Mouse (Mus musculus) lung, adult 2 months (tissue): ENCODE results near the gene Anxa4. TPM values are rescaled to one million over a fixed set of nuclear protein-coding genes. Genes with fewer than 3 reads are reported as not detected.
A peak's percentile ranks its signal among the peaks of the same experiment; 100 is the strongest.

Source experiments
- DNase-seq: peaks from one replicate; pipeline ENCODE4 v3.0.0; 2022
- H3K4me1 ChIP-seq: fragments of 200-500 bp; 2 replicates; pipeline ENCODE4 v1.6.1; 2011; ENCODE audit warnings: low read length; ENCODE audit not compliant: control insufficient read depth, insufficient read depth
- H3K4me3 ChIP-seq: fragments of 200-500 bp; replicated peaks from 2 replicates; pipeline ENCODE3; 2011; ENCODE audit warnings: low read depth, mild to moderate bottlenecking, control low read depth, low read length; ENCODE audit errors: extremely low read depth
- CTCF ChIP-seq: fragments of 200-500 bp; IDR thresholded peaks from 2 replicates; pipeline ENCODE4 v1.5.1; 2011; ENCODE audit warnings: mild to moderate bottlenecking, low read length, control low read depth; ENCODE audit not compliant: insufficient read depth
- POLR2A ChIP-seq: fragments of 200-500 bp; IDR thresholded peaks from 2 replicates; pipeline ENCODE4 v1.6.1; 2011; ENCODE audit warnings: low read depth, mild to moderate bottlenecking, control low read depth, low read length, borderline replicate concordance; ENCODE audit errors: extremely low read depth
- WGBS: fragments of 180-500 bp; shearing (Covaris S2); methylation state at CpG from one replicate; pipeline ENCODE4 v1.1.7; 2018; 5-methylcytosine and 5-hydroxymethylcytosine counted together
- polyA plus RNA-seq: library from polyadenylated mRNA; depleted of rRNA; stranded (reverse); fragments of >200 nt; gene quantifications from 2 replicates; pipeline ENCODE4 v1.2.3, GENCODE M21; 2012

Gene Anxa4
- polyA plus RNA-seq, 1 experiment: 110 TPM

GRCm38 (mm10) chr6:86768938-86769337, 24.4 kb downstream of the Anxa4 start:
- no peak for DNase-seq
- TF ChIP-seq CTCF: no peak
- H3K4me1 ChIP-seq: peaks cover 10% of the 10 kb centered on the region
- 82% methylated on average over 4 of the region's 4 CpGs for WGBS
- no peak overlapping the region for H3K4me3 ChIP-seq

GRCm38 (mm10) chr6:86768186-86768776, 25.1 kb downstream of the Anxa4 start:
- DNase-seq: no peak
- H3K4me3 ChIP-seq: no peak overlapping the region
- no peak for TF ChIP-seq POLR2A
- TF ChIP-seq CTCF: no peak
- H3K4me1 ChIP-seq: peaks cover 10% of the 10 kb centered on the region
- 74% methylated on average over 4 of the region's 4 CpGs for WGBS

- H3K4me1 ChIP-seq: peaks cover 10% of the 10 kb centered on the region
- DNase-seq: no peak
- 59% methylated on average over 3 of the region's 3 CpGs for WGBS
- H3K4me3 ChIP-seq: no peak overlapping the region
- TF ChIP-seq CTCF: no peak
- TF ChIP-seq POLR2A: no peak
These were observed 25.9 kb downstream of the Anxa4 start for GRCm38 (mm10) chr6:86767465-86767864.

- WGBS: 46% methylated on average over 6 of the region's 6 CpGs
- DNase-seq: peak; percentile 51
- Histone ChIP-seq H3K4me1 (peaks cover 7% of the 10 kb centered on the region; the same call in 1 of the 2 replicates), H3K4me3 (no peak overlapping the region)
- TF ChIP-seq POLR2A (no peak), CTCF (0 out of 2 replicates have a peak, but pooled peaks have one; percentile 11)
These were observed 27.7 kb downstream of the Anxa4 start for GRCm38 (mm10) chr6:86765637-86766059.

- WGBS: 82% methylated on average over 10 of the region's 10 CpGs
- no peak for TF ChIP-seq CTCF
- TF ChIP-seq POLR2A: no peak
- no peak for DNase-seq
- no peak overlapping the region for H3K4me3 ChIP-seq
- H3K4me1 ChIP-seq: no peaks in the 10 kb centered on the region
These were observed 39.1 kb downstream of the Anxa4 start for GRCm38 (mm10) chr6:86754105-86754863.

GRCm38 (mm10) chr6:86752843-86753485, 40.4 kb downstream of the Anxa4 start:
- no peak overlapping the region for H3K4me3 ChIP-seq
- no peaks in the 10 kb centered on the region for H3K4me1 ChIP-seq
- TF ChIP-seq POLR2A (no peak), CTCF (no peak)
- no peak for DNase-seq
- 70% methylated on average over 5 of the region's 5 CpGs for WGBS

- no peak for DNase-seq
- Histone ChIP-seq H3K4me3 (no peak overlapping the region), H3K4me1 (no peaks in the 10 kb centered on the region)
- WGBS: 90% methylated on average over 4 of the region's 4 CpGs
- TF ChIP-seq POLR2A: no peak
- no peak for TF ChIP-seq CTCF
These were observed 42.4 kb downstream of the Anxa4 start for GRCm38 (mm10) chr6:86750961-86751360.

GRCm38 (mm10) chr6:86749817-86750216, 43.6 kb downstream of the Anxa4 start:
- WGBS: 47% methylated on average over 4 of the region's 4 CpGs
- DNase-seq: no peak
- TF ChIP-seq CTCF (no peak), POLR2A (no peak)
- Histone ChIP-seq H3K4me1 (no peaks in the 10 kb centered on the region), H3K4me3 (no peak overlapping the region)

- peak; percentile 34 for DNase-seq
- H3K4me3 ChIP-seq: no peak overlapping the region
- no peaks in the 10 kb centered on the region for H3K4me1 ChIP-seq
- TF ChIP-seq CTCF (peak; percentile 46), POLR2A (no peak)
These were observed 46.2 kb downstream of the Anxa4 start for GRCm38 (mm10) chr6:86747171-86747570.

GRCm38 (mm10) chr6:86740652-86741051, 52.7 kb downstream of the Anxa4 start:
- WGBS: 34% methylated on average over 3 of the region's 3 CpGs
- Histone ChIP-seq H3K4me1 (no peaks in the 10 kb centered on the region), H3K4me3 (no peak overlapping the region)
- no peak for TF ChIP-seq CTCF
- TF ChIP-seq POLR2A: no peak
- DNase-seq: no peak
